Mouse (Mus musculus) heart, embryonic 11.5 days (tissue): ENCODE data around the gene Camk2g. TPM values are rescaled to one million over a fixed set of nuclear protein-coding genes. Genes with fewer than 3 reads are reported as not detected.

Experiments used
- ATAC-seq: fragments of 200-750 bp; cut with Nextera tagmentation; replicated peaks from 2 replicates; pipeline ENCODE4 v1.8.0; 2017; ENCODE audit warnings: moderate library complexity; ENCODE audit not compliant: insufficient number of reproducible peaks, low FRiP score, low TSS enrichment
- H3K27ac ChIP-seq: fragments of 300-500 bp; sonication (generic); 2 replicates; pipeline ENCODE4 v1.5.1; 2014; ENCODE audit warnings: mild to moderate bottlenecking, low read depth, low read length
- H3K27me3 ChIP-seq: fragments of 300-500 bp; sonication (generic); 2 replicates; pipeline ENCODE4 v1.6.1; 2014; ENCODE audit warnings: mild to moderate bottlenecking, low read length, mixed read lengths; ENCODE audit not compliant: control insufficient read depth, insufficient read depth
- H3K36me3 ChIP-seq: fragments of 300-500 bp; sonication (generic); 2 replicates; pipeline ENCODE4 v1.6.1; 2014; ENCODE audit warnings: mild to moderate bottlenecking, low read length, moderate library complexity, mixed read lengths; ENCODE audit not compliant: control insufficient read depth, insufficient read depth
- H3K4me1 ChIP-seq: fragments of 300-500 bp; sonication (generic); 2 replicates; pipeline ENCODE4 v1.6.1; 2014; ENCODE audit warnings: low read length; ENCODE audit not compliant: control insufficient read depth, insufficient read depth
- H3K4me2 ChIP-seq: fragments of 300-500 bp; sonication (generic); 2 replicates; pipeline ENCODE4 v1.6.1; 2014; ENCODE audit warnings: mild to moderate bottlenecking, moderate library complexity
- H3K4me3 ChIP-seq: fragments of 300-500 bp; sonication (generic); 2 replicates; pipeline ENCODE4 v1.5.1; 2014; ENCODE audit warnings: low read depth, low read length
- H3K9ac ChIP-seq: fragments of 300-500 bp; sonication (generic); 2 replicates; pipeline ENCODE4 v1.6.1; 2014; ENCODE audit warnings: mild to moderate bottlenecking, low read depth, low read length, moderate library complexity
- H3K9me3 ChIP-seq: fragments of 300-500 bp; sonication (generic); replicated peaks from 2 replicates; pipeline ENCODE4 v1.6.1; 2016; ENCODE audit warnings: low read length; ENCODE audit not compliant: control insufficient read depth
- WGBS: fragments of 180-500 bp; shearing (Covaris S2); extraction: QIAGEN DNeasy Blood & Tissue Kit; methylation state at CpG from one replicate; pipeline ENCODE4 v1.1.7; 2014; ENCODE audit not compliant: insufficient replicate concordance; 5-methylcytosine and 5-hydroxymethylcytosine counted together
- polyA plus RNA-seq: library from polyadenylated mRNA; unstranded; fragments of >200 nt; fragmentation: Nextera tagmentation; extraction: Ambion mirVana; gene quantifications from 2 replicates; pipeline ENCODE4 v1.2.1, GENCODE M21; 2014

Gene Camk2g
- polyA plus RNA-seq, 1 experiment from 2014 or later: 61.8 TPM

DNA sequence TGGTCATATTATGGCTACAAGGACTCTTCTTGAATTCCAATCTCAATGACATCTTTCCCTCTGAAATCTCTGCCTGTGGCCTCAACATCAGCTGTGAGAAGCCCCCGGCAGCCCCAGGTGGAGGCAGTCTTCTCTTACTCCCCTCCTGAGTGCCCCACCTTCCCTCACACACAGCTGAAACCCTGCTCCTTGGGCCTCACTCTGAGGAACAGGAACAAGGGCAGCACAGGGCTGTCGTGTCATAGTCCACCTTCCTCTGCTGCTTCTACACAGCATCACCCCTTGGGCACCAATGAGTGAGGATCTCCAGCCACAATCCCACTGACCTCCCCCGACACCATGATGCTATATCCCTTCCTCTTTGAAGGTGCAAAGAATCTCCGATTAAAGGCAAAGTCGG, 7.9 kb downstream of the Camk2g start:
- H3K9ac ChIP-seq: no peak overlapping the region
- no peak overlapping the region for H3K4me2 ChIP-seq
- no peaks in the 10 kb centered on the region for H3K27me3 ChIP-seq
- no peaks in the 10 kb centered on the region for H3K9me3 ChIP-seq
- no peak overlapping the region for H3K27ac ChIP-seq
- peaks cover 15% of the 10 kb centered on the region; the same call in 1 of the 2 replicates for H3K36me3 ChIP-seq
- WGBS: 80% methylated on average over 5 of the region's 5 CpGs
- ATAC-seq: no peak
- no peak overlapping the region for H3K4me3 ChIP-seq
- H3K4me1 ChIP-seq: peaks cover 43% of the 10 kb centered on the region

DNA sequence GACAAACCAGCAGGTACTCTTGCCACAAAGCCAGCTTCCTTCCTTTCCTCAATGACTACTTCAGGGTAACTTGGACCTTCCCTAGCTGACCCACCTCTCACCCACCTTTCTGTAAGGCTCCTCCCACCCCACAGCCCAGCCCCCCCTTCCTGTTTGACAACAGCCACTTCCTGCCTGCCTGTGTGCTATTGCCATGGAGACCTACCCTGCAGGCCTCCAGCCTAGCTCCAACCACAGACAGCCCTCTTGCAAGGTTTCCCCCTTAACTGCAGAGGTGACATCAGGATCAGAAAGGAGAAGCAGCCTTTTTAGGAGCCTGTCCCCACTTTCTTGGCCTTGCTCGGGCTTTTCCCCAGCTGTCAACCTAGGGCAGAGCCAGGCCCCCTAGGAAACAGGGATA, 8.7 kb downstream of the Camk2g start:
- Histone ChIP-seq H3K27me3 (no peaks in the 10 kb centered on the region), H3K27ac (0 out of 2 replicates have a peak overlapping the region, but pooled peaks have one; percentile 12), H3K36me3 (peaks cover 11% of the 10 kb centered on the region; the same call in 1 of the 2 replicates), H3K9ac (no peak overlapping the region), H3K4me3 (no peak overlapping the region), H3K9me3 (no peaks in the 10 kb centered on the region), H3K4me1 (peaks cover 41% of the 10 kb centered on the region), H3K4me2 (no peak overlapping the region)
- 64% methylated on average over 1 of the region's 1 CpGs for WGBS
- no peak for ATAC-seq

DNA sequence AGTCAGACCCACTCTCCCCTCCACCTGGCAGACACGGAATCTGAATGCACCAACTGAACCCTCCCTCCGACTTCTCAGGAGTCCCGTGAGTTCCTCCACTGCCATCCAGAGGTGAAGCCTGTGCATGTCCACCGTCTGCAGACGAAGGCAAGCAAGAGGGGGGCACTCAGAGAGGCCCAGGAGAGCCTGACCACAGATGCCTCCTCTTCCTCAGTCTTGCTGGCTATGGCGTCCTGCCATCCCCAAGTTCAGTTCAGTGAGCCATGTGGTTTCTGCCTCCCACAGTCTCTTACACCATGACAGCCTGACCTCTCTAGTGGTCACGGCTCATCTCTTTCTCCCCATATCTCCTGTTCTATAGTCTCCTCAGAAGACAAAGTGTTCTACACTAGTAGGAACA, 9.2 kb downstream of the Camk2g start:
- Histone ChIP-seq H3K27ac (no peak overlapping the region), H3K27me3 (no peaks in the 10 kb centered on the region), H3K9ac (no peak overlapping the region), H3K4me1 (peaks cover 40% of the 10 kb centered on the region), H3K4me3 (no peak overlapping the region), H3K9me3 (no peaks in the 10 kb centered on the region), H3K36me3 (peaks cover 7% of the 10 kb centered on the region), H3K4me2 (no peak overlapping the region)
- no peak for ATAC-seq
- 71% methylated on average over 7 of the region's 7 CpGs for WGBS

GRCm38 (mm10) chr14:20783526-20783925, 10.4 kb downstream of the Camk2g start:
- Histone ChIP-seq H3K27me3 (no peaks in the 10 kb centered on the region), H3K4me3 (no peak overlapping the region), H3K36me3 (peaks cover 7% of the 10 kb centered on the region), H3K9me3 (no peaks in the 10 kb centered on the region), H3K27ac (no peak overlapping the region), H3K4me2 (no peak overlapping the region), H3K9ac (no peak overlapping the region), H3K4me1 (peaks cover 40% of the 10 kb centered on the region)
- ATAC-seq: no peak
- WGBS: 88% methylated on average over 6 of the region's 6 CpGs

- peaks cover 35% of the 10 kb centered on the region for H3K4me1 ChIP-seq
- no peaks in the 10 kb centered on the region for H3K27me3 ChIP-seq
- H3K9me3 ChIP-seq: no peaks in the 10 kb centered on the region
- ATAC-seq: no peak
- no peak overlapping the region for H3K4me2 ChIP-seq
- peaks cover 13% of the 10 kb centered on the region for H3K36me3 ChIP-seq
- no peak overlapping the region for H3K4me3 ChIP-seq
- no peak overlapping the region for H3K27ac ChIP-seq
- WGBS: 68% methylated on average over 7 of the region's 7 CpGs
- H3K9ac ChIP-seq: no peak overlapping the region
Observed at GRCm38 (mm10) chr14:20782860-20783259, 11.0 kb downstream of the Camk2g start.

- Histone ChIP-seq H3K9me3 (no peaks in the 10 kb centered on the region), H3K4me1 (peaks cover 22% of the 10 kb centered on the region), H3K9ac (no peak overlapping the region), H3K4me3 (no peak overlapping the region), H3K27ac (no peak overlapping the region), H3K27me3 (no peaks in the 10 kb centered on the region), H3K36me3 (peaks cover 12% of the 10 kb centered on the region), H3K4me2 (no peak overlapping the region)
- WGBS: 86% methylated on average over 7 of the region's 8 CpGs
- no peak for ATAC-seq
Observed at GRCm38 (mm10) chr14:20780217-20780616, 13.7 kb downstream of the Camk2g start.

DNA sequence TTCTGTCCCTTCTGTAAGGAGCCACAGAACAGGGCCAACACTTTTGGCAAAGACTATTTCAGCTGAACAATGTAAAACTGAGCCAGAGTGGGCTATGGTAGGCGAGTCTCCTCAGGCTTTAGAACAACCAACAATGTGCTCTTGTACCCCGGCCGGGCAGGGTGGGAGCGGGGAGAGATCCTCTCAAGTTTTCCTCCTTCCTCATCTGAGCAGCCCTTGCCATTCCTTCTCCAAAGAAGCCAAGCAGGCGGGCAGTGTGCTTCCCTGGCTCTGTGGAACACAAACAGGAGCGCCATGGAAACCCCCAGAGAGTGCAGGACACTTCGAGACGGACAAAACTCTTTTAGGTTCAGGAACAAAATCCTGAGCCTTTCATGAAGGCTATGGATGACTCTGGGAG, 15.4 kb downstream of the Camk2g start:
- no peak overlapping the region for H3K27ac ChIP-seq
- no peak overlapping the region for H3K4me2 ChIP-seq
- WGBS: 94% methylated on average over 8 of the region's 8 CpGs
- no peaks in the 10 kb centered on the region for H3K9me3 ChIP-seq
- peaks cover 18% of the 10 kb centered on the region for H3K4me1 ChIP-seq
- no peaks in the 10 kb centered on the region for H3K27me3 ChIP-seq
- peaks cover 9% of the 10 kb centered on the region for H3K36me3 ChIP-seq
- no peak overlapping the region for H3K9ac ChIP-seq
- ATAC-seq: no peak
- no peak overlapping the region for H3K4me3 ChIP-seq

- no peak for ATAC-seq
- peaks cover 24% of the 10 kb centered on the region for H3K4me1 ChIP-seq
- H3K9ac ChIP-seq: no peak overlapping the region
- no peak overlapping the region for H3K4me3 ChIP-seq
- H3K4me2 ChIP-seq: no peak overlapping the region
- WGBS: 53% methylated on average over 6 of the region's 6 CpGs
- no peaks in the 10 kb centered on the region for H3K27me3 ChIP-seq
- peaks cover 13% of the 10 kb centered on the region for H3K36me3 ChIP-seq
- no peaks in the 10 kb centered on the region for H3K9me3 ChIP-seq
- H3K27ac ChIP-seq: 0 out of 2 replicates have a peak overlapping the region, but pooled peaks have one; percentile 35
Observed at GRCm38 (mm10) chr14:20775661-20776060, 18.2 kb downstream of the Camk2g start.

GRCm38 (mm10) chr14:20773410-20773809, 20.5 kb downstream of the Camk2g start:
- Histone ChIP-seq H3K9ac (0 out of 2 replicates have a peak overlapping the region, but pooled peaks have one; percentile 46), H3K36me3 (peaks cover 18% of the 10 kb centered on the region), H3K9me3 (no peaks in the 10 kb centered on the region), H3K27ac (no peak overlapping the region), H3K4me1 (peaks cover 30% of the 10 kb centered on the region), H3K27me3 (no peaks in the 10 kb centered on the region), H3K4me2 (no peak overlapping the region), H3K4me3 (no peak overlapping the region)
- 64% methylated on average over 3 of the region's 3 CpGs for WGBS
- ATAC-seq: no peak
